Mouse (Mus musculus) spleen, postnatal 36 days (tissue): ENCODE measurements around the gene Sorl1.

Experiments
- DNase-seq, 2 experiments: peaks; one replicate each; pipeline ENCODE4 v3.0.0; 2022; ENCODE audit warnings: low spot score in 2 of 2, mixed read lengths in 1 of 2

Gene Sorl1

DNA sequence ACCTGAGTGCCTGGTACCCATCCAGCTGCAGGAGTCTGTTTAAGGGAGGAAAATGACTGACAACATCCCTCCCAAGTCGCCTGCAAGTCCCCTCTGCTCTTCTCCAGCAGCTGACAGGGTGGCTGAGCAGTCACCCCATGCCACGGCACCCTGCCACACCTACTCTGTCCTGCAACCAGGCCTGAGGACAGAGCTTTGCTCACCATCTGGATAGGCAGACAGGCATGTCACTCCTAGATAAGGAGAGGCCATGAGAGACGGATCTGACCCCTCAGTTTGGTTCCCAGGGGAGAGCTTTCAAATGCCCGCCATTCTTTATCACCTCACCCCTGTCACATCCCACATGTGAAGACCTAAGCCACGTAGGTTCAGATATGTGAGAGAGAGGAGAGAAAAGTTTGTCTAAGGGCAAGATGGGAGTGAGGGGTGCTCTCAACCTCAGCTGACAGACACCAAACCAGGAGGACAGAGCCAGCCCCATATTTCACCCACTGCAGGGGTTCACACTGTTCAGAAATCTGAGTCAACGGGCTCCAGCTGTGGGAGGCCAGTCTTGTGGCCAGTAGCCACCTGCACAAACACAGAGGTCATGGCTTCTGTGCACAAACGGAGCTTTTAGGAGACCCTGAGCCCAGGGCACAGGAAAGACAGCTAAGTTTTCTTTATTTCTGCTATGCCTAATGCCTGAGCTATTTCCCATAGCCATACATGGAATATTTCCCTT, 104.6 kb downstream of the Sorl1 start:
- no peak for DNase-seq

DNA sequence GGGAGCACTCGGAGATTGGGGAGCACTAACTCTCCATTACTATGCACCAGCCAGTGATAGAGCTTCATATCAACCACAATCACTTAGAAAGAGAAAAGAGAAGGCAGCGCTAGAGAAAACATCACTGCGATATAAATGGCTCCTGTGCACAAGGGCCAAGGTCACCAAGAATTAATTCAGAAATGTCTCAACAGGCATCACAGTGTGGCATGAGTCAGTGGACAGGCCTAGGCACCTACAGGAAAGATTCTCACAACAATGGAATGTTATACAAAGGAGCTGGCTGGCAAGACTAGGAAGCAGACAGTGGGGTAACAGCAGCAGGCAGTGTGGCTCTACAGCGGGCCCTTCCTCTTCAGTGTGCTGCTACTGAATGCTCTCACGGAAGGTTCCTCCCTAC, 115.6 kb downstream of the Sorl1 start:
- DNase-seq: no peak

DNA sequence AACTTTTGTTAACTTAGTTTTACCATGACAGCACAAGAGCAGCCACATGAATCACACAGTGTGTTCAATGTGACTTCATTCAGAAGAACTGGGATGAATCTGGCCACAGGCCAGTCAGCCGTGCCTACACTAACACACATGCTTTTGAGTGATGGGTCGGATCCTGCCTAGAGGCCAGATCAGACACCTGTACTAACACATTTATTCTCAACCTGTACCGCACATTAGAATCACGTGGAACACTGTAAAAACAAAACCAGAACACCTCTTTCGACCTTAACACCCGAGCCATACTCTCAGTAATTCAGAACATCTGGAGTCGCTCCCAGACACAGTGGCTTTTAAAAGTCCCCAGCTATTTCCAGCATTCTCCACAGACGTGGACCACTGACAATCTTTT, 119.0 kb downstream of the Sorl1 start:
- no peak for DNase-seq

DNA sequence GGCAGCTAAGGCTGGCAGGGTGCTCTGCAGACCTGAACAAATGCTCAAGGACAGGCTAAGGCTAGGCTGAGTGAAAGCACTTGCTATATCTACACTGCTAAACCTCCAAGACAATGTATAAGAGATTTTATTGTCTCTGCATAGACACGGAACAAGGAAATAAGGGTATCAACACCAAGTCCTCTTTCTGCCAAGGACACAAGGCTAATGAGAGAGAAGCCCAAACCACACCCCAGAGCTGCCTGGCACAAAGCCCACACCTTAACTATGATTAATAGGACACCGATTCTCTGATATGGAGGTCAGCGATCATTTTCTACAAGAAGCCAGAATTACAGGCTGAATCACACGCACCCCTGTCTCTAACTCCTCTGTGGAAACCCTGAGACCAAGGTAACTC, 120.0 kb downstream of the Sorl1 start:
- no peak for DNase-seq

DNA sequence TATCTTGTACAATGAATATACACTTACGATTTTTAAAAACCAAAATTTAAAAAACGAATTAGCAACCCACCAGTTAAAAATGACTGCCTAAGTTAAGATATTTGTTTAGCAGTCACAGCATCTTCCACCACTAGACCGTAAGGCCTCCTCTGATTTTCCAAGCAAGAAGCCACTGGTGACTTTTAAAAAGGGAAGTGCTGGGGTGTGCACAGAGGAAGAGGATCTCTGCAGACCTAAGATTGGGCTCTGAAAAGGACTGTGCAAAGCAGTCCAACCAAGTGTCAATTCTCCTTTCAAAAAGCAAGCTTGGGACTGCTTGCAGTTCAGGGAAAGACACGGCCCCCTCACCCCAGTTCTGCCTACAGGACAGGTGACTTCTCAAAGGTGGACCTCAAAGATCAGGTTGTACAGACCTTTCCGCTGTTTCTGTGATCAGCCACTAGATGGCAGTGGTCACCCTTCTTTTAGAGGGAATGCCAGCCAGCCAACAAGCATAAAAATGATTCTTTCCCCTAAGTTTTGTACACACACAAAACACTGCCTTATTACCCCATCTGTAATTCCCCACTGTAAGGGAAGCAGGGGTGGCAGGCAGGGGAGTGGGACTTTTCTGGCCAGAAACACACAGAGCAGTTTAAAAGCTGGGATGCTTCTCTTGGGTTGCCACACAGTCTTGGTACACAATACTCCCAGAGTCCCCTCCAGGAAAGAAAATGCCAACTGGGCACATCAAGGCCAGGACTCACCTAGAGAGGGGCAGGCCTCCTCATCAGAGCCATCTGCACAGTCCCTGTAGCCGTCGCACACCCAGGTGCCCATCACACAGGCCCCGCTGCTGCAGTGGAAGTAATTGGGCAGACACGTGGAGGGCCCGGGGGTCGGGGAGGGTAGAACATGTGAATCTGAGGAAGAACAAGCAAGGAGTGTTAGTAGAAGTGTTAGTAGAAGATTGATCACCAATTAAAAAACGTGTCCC, 124.3 kb downstream of the Sorl1 start:
- peak; percentile 48 to 51 for DNase-seq

DNA sequence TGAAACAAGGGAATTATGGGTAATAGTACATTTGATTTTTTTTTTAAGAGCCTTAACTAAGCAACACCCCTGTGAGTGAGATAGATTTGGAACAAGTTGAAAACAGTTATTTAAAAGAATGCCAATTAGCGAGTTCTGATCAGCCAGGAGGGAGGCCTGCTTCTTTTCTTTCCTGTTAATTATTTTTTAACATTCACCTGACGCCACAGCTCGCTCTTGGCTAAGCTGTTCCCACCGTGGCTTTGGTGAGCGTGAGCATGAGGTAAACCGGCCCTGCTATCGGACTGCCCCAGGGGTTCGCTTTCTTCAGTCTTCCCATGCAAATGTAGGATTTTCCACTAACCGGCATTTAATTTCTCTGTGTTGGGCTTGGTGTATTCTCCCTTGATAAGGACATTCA, 128.8 kb downstream of the Sorl1 start:
- no peak for DNase-seq

DNA sequence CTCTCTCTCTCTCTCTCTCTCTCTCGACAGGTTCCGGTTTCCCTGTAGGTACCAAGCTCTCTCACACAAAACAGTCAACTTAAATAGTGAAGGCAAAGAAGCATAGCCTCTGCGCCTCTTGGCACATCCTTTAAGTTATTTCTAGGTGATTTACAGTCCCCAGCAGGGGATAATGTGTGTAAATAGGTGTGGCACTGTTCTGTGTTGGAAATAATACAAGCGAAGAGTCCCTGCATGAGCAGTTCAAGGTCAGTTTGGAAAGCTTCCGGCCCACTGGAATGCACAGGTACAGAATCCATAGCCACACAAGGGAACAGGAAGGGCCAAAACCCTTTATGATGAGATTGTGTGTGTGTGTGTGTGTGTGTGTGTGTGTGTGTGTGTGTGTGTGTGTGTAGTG, 130.3 kb downstream of the Sorl1 start:
- DNase-seq: no peak

DNA sequence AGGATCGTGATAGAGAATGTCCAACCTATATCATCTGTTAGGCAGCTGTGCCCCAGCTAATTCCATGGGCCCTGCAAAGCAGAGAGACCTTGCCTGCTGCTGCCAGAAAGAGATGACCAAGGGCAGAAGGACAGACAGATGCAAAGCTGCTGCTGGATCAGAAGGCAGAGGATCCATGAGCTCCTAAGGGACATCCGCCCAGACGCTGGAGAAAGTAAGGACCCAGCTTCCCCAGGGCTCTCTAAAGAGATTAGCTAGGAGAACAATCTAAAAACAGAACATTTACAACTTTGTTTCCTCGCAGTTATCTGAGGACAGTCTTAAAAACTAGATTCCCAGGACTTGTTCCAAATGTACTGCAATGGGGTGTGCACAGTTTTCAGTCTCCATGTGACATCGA, 131.3 kb downstream of the Sorl1 start:
- DNase-seq: no peak

DNA sequence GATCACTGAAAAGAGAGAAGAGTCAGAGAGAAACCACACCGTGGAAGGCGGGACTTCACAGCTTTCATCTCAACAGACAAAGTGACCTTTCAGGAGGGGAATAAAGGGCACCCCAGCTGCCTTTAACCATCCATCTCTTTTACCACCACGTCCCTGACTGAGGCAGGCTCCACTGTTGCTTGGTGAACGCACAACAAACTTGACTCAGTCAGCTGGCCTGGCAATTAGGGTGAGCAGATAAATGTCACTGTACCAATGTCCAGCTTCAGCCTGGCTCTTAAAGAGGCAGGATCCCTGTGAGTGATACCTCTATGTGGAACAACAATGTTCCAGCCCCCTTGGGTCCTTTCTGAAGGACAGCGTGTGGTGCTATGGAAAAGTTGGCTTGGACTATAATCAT, 138.5 kb downstream of the Sorl1 start:
- DNase-seq: no peak

DNA sequence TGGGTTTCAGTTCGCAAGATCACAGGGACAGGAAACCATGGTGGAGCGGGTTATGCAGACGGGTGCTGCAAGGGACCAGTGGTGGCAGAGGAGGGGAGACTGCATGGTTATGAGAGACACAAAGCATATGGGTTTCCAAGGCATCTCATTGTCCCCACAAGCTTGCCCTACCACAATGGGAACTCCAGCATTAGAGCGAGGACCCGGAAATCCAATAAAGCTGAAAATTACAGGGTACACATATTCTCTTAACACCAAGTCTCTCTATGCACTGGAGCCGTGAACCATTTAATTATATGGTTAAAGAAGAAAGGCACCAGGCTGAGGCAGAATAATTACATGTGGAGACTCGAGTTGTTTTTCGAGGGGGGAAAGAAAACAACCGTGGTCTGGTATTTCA, 139.0 kb downstream of the Sorl1 start:
- DNase-seq: no peak

DNA sequence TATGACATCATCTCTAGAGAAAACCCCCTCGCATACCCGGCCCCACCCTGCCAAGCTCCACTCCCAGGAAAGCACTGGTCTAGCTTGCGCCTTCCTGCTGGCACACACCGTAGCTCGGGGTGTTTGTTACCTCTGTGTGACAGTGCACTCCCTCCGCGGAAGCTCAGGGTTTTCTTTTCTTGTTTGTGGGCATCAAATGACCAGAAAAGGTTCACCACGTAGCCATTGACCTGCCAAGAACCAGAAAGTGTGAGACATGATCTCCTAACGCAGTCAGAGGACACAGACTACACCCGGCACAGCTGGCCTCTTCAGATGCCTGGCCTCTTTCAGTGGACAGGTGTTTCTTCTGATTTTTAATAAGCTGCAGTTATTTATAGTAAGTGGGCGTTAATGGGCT, 139.8 kb downstream of the Sorl1 start:
- DNase-seq: no peak

DNA sequence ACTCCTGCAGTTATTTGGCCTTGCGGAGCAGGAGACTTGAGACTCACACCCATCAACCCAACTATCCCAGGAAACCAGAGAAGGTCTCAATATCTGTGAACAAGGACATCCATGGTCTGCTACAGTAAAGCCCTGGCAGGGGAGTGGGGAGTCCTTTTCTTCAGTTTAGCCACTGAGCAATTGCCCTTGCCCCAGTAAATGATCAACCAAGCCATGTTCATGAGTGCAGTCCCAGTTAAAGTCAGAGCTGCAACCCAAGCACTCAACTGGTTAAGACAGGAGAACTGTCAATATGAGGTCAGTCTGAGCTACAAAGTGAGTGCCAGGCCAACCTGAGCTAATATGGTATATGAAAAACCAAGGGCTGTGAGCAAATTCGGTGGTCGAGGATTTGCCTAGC, 140.8 kb downstream of the Sorl1 start:
- no peak for DNase-seq

DNA sequence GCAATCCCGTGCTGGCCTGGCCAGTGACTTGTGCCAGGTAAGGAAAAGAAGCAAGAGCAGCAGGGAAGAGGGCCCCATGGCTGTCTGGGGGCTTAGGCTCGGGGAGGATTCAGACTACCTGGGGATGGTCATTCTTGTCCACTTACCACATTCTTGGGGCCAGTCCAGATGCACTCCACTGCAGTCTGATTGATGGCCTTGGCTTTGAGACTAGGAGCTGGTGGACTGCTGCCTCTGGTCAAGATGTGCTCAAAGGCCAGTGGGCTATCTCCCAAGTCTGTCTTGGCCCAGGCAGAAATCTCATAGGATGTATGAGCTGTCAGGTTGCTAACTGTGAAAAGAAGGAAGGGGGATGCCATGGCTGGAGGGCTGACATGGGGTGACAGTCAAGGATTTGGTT, 141.3 kb downstream of the Sorl1 start:
- no peak for DNase-seq

DNA sequence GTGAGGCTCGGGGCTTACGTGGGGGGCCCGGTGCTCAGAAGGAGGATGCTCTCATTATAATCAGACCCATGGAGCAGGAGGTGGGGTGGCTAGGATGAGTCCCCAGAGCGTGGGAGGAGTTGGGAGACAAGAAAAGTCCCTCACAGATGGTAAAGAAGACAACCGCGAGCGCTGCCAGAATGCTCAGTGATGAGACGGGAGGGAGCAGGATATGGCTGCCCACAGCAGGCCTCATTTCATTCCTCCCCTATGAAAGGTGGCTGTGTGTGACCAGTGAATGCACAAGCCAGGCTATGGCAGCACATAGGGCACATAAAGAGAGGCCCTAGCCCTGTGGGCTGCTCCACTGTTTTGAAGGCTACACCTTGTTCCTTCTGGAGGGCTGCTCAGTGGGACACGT, 142.1 kb downstream of the Sorl1 start:
- DNase-seq: no peak

DNA sequence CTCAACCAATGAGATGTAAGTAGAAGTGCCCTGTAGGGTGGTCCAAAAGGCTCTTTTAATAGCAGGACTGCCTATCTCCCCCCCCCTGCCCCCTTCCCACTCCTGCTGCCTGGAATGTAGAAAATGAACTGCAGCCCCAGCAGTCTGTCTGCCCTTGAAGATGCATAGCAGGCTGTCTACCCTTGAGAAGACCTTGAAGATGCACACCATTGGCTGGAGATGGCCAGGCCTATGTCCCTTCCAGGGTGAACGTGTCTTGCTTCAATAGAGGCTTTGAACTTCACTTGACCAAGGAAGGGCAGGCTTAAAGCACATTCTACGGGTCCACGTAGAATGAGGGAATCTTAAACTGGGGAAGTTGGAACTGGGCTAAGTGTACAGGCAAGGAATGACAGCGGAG, 142.8 kb downstream of the Sorl1 start:
- no peak for DNase-seq

DNA sequence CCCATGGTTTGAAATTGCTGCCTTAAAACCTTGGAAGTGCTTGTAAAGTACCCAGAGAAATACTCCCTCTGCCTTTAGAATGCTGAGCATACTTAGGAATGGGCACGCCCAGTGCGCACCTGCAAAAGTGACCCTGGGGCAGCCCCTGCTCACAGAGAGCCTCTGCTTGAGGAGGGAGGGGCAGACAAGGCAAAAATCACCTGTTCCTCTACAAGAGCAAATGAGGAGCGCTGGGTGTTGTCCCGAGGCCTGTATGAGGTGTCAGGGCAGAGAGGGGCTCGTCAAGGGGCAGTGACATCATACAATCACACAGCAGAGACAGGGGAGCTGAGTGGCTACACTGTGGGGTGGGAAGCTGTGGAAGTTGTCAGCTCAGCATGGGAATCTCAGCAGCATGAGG, 143.3 kb downstream of the Sorl1 start:
- no peak for DNase-seq

DNA sequence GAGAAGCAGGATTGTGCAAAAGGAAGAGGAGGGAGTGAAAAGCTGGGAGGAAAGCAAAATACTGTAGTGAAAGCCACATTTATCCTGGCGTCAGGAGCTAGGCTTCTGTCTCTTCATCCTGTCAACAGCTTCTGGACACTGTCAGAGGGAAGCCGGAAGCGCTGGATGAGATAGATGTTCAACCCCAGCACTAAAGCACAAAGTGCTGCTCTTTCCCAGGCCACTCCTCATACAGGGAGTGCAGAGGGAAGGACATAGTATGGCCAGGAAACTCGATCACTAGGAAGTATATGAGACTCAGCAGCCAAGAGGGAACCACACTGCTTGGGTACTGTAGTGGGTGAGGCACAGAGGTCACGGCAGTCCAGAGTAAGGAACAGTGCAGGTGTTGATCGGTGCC, 145.7 kb downstream of the Sorl1 start:
- DNase-seq: no peak

DNA sequence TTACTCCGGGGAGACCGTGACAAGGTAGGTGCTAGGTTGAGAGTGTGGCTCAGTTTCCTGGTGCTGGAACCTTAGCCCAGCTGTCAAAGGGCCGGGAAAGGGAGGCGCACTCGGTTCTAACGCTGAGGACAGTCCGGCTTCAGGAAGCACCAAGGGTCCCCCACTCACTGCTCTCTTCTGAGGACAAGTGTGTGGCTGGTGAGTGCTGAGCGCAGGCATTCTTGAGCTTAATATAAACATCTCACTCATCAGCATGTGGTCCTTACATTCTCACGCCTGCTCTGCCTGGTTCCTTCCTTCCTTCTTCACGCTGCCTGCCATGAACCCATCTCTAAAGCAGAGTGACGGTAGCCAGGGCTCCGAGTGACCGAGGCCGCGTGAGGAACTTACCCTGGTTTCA, 148.1 kb downstream of the Sorl1 start:
- DNase-seq: no peak

DNA sequence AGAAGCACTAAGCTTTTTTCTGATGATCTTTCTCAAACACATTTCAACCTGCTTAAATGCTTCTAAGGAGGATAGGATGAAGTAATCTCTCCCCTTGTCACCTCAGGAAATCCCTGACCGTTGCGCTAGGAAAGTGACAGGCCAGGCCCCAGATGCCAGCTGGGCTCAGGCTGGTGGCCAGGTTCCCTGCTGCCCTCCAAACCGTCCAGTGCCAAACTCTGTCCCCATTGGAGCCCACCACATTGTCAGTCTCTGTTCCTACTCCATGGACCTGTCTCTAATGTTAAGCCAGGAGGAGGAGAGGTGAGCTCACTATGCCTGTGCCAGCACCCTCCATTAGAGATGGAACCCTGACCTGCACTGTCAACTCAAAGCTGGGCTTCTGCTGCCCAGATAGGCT, 149.4 kb downstream of the Sorl1 start:
- no peak for DNase-seq

DNA sequence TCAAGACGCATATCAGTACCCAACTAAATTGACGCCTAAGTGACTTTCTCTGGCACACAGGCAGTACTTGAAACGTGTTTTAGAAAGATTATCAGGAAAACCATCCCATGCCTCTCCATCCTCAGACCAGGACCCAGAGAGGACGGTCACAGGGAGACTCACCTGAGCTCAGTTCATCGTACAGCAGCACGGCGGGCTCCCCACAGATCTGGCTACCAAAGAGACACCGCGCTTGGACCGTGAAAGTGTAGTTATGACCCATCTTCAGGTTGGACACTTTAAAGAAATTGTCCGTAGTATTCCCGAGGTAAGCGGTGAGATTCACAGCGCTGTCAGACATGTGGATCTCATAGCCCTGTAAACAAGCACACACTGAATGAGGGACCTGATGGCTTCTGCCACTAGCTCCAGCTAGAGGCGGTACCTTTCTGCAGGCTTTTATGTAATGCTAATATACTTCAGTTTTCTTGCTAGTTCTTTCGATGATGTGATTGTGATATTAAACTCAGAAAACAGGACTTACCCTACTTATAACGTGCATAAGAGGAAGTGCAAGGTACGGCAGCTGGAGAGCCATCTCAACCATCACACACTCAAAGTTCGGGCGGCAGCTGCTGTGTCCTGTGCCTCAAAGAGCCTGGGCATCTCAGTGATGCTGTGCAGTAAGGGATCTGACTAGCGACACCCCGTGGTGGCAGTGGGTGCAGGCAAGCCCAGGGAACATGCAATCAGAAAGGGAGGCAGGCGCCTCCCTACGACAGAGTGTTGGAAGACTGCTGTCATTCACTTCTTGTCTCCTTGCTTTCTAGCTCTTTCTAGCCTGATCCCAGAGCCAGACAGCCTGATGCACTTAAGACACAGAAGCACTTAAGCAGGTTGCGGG, 150.1 kb downstream of the Sorl1 start:
- no peak for DNase-seq

DNA sequence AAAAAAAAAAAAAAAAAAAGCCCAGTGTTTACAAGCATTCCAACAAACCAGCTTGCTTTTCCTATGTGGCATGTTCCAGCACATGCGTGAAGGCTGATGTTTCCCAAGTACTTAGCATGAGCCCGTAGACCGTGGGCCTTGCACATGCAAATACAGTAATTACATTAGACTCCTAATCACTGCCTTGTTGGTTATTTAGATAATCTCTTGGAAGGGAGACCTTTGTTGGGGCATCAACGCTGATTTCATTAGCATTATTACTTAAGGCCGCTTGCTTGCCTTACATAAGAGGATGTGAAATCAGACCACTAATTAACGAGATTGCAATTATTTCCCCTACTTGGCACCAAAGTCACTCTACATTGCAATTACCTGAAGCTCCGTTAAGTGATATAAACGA, 154.1 kb downstream of the Sorl1 start:
- no peak for DNase-seq
